Mouse (Mus musculus) olfactory bulb, adult 2 months (tissue): ENCODE measurements around the gene Habp4. TPM values are rescaled to one million over a fixed set of nuclear protein-coding genes. Genes with fewer than 3 reads are reported as not detected.

Experiments used
- H3K27ac ChIP-seq: fragments of 200-500 bp; 2 replicates; pipeline ENCODE4 v1.5.1; 2012; ENCODE audit warnings: low read depth, low read length; ENCODE audit not compliant: insufficient read depth
- H3K4me1 ChIP-seq: fragments of 200-500 bp; 2 replicates; pipeline ENCODE4 v1.6.1; 2012; ENCODE audit warnings: low read length; ENCODE audit not compliant: control insufficient read depth, insufficient read depth
- H3K4me3 ChIP-seq: fragments of 200-500 bp; 2 replicates; pipeline ENCODE4 v1.5.1; 2012; ENCODE audit warnings: mild to moderate bottlenecking, low read depth, low read length, moderate library complexity; ENCODE audit not compliant: insufficient read depth
- CTCF ChIP-seq: fragments of 200-500 bp; IDR thresholded peaks from 2 replicates; pipeline ENCODE4 v1.5.1; 2012; ENCODE audit warnings: low read depth, mild to moderate bottlenecking, low read length, moderate library complexity; ENCODE audit not compliant: insufficient read depth
- POLR2A ChIP-seq: fragments of 200-500 bp; IDR thresholded peaks from 2 replicates; pipeline ENCODE4 v1.6.1; 2012; ENCODE audit warnings: mild to moderate bottlenecking, low read depth, low read length, moderate library complexity; ENCODE audit not compliant: insufficient read depth
- WGBS: fragments of 180-500 bp; shearing (Covaris S2); methylation state at CpG from one replicate; pipeline ENCODE4 v1.1.7; 2018; 5-methylcytosine and 5-hydroxymethylcytosine counted together
- polyA plus RNA-seq: library from polyadenylated mRNA; stranded (reverse); fragments of >200 nt; gene quantifications from 2 replicates; pipeline ENCODE4 v1.2.4, GENCODE M21; 2012; ENCODE audit warnings: low replicate concordance; ENCODE audit not compliant: missing spikeins, insufficient read depth, insufficient read length

The Habp4 gene
- polyA plus RNA-seq, 1 experiment = not detected

DNA sequence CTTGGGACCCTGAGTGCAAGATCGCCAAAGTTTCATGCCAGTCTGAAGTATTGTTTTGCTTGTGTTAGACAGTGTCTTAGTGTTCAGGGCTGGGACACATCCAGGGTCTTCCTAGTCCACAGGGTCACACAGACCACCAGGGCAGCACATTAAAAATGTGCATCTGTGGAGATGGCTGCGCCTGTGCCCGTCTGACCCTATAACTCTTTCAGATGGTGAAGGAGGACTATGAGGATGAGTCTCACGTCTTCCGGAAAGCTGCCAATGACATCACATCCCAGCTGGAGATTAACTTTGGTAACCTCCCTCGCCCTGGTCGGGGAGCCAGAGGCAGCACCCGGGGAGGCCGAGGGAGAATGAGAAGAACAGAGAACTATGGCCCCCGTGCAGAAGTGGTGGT lies 22.7 kb downstream of the Habp4 start:
- H3K27ac ChIP-seq = no peak overlapping the region
- WGBS = 75% methylated on average over 10 of the region's 10 CpGs
- H3K4me3 ChIP-seq = no peak overlapping the region
- H3K4me1 ChIP-seq = no peaks in the 10 kb centered on the region
- TF ChIP-seq POLR2A (no peak), CTCF (no peak)

DNA sequence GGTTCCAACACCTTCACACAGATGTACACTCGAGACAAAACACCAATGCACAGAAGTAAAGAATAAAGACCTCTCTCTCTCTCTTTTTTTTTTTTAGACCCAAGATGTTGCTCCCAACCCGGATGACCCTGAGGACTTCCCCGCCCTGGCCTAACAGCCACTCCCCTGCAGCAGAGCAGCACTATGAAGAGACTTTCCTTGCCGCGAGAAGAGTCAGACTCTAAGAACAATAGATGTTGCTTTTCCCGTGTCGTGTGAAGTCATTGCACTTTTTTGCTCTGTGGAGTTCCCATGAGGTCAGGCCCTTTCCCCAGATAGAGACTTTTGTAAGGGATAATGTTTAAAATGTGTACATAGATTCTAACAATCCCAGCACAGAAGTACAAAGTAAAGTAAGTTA lies 23.6 kb downstream of the Habp4 start:
- WGBS = 75% methylated on average over 7 of the region's 7 CpGs
- Histone ChIP-seq H3K4me3 (no peak overlapping the region), H3K27ac (no peak overlapping the region), H3K4me1 (no peaks in the 10 kb centered on the region)
- TF ChIP-seq POLR2A = no peak
- no peak for TF ChIP-seq CTCF

DNA sequence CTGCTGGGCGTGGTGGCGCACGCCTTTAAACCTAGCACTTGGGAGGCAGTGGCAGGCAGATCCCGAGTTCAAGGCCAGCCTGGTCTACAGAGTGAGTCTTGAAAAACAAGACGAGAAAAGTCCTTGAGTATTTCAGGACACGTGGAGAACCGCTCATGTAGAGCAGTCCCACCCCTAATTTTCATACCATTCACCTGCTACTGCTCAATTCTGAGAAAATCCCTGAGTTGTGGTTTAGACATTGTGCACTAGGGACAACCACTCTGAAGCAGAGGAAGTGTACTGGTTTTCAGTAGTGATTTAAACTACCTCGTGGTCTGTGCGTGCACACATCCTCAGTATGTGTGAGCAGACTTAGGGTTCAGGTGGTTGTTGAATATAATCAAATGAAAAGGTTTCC lies 24.0 kb downstream of the Habp4 start:
- TF ChIP-seq POLR2A (no peak), CTCF (no peak)
- no peaks in the 10 kb centered on the region for H3K4me1 ChIP-seq
- 93% methylated on average over 9 of the region's 9 CpGs for WGBS
- H3K27ac ChIP-seq = no peak overlapping the region
- no peak overlapping the region for H3K4me3 ChIP-seq

DNA sequence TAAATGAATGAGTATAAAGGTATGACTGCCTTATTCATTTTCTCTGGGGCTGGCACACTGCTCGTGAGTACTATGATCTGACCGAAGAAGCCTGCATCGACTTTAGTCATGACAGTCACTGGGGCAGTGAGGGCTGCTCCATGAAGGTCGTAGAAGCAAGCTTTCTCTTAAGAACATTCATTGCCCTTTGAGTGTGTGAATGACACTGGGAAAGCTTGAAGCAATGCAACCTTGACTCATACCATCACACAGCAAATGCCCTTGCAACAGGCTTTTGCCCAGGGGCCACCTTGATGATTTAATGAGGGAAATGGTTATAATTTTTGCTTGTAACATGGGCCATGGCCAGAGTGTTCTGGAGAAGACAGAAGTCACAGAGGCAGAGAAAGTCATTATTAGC lies 24.9 kb downstream of the Habp4 start:
- no peak overlapping the region for H3K4me3 ChIP-seq
- no peaks in the 10 kb centered on the region for H3K4me1 ChIP-seq
- H3K27ac ChIP-seq = no peak overlapping the region
- TF ChIP-seq CTCF (no peak), POLR2A (no peak)
- 95% methylated on average over 4 of the region's 4 CpGs for WGBS

DNA sequence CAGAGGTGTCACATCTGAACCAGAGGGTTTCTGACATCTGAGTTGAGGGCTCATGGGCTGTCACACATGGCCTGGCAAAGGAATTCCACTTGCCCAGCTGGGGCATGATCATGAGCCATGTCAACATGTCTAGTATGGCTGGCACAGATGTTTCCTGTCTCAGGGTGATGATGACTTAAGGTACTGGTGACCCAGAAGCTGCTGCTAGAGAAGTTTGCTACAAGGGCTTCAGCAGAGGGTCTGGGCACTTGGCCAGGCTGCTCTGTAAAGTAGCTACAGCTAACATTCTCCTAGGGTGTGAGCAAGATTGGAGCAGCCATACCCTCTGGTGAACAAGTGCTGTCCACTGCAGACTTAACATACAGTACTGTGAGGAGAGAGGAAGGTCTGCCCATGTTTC lies 25.4 kb downstream of the Habp4 start:
- no peak for TF ChIP-seq CTCF
- TF ChIP-seq POLR2A = no peak
- Histone ChIP-seq H3K27ac (no peak overlapping the region), H3K4me3 (no peak overlapping the region), H3K4me1 (no peaks in the 10 kb centered on the region)

DNA sequence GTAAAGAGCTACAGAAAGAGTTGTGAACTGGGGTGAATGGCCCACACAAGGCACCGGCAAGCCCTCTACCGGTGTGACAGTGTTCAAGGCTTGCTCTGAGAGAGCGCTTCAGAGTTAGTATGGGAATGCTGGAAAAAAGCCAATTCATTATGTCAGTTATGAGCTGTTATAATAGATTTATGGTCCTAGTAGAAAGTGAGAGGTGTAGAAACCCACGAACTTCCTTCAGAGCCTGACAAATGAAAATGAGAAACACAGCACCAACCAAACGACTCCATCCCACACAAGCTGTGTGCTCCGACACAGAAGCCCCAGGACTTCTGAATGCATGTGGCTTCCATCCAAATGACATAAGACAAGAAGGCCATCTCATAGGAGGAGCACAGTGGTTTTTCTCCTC lies 36.3 kb downstream of the Habp4 start:
- Histone ChIP-seq H3K27ac (no peak overlapping the region), H3K4me3 (no peak overlapping the region), H3K4me1 (no peaks in the 10 kb centered on the region)
- TF ChIP-seq CTCF (no peak), POLR2A (no peak)
- 81% methylated on average over 6 of the region's 6 CpGs for WGBS

DNA sequence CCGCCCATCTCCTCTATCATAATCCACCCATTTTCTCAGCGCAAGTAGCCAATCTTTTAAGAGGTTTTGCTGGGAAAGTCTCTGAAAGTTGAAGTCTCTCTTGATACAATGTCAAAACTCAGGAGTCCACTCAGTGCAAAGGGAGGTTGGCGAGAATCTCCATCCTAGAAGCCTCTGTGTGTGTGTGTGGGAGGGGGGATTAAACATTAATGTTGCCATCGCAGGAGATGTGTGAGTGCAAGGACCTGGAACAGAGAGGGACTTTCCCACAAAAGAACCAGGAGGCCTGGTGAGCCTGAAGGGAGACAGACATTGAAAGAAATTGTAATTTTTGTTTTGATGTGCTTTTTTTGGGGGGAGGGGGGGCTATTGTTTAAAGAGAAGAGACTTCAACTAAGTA lies 36.7 kb downstream of the Habp4 start:
- WGBS = 95% methylated on average over 4 of the region's 4 CpGs
- no peak overlapping the region for H3K27ac ChIP-seq
- H3K4me3 ChIP-seq = no peak overlapping the region
- TF ChIP-seq POLR2A = no peak
- no peak for TF ChIP-seq CTCF
- no peaks in the 10 kb centered on the region for H3K4me1 ChIP-seq

DNA sequence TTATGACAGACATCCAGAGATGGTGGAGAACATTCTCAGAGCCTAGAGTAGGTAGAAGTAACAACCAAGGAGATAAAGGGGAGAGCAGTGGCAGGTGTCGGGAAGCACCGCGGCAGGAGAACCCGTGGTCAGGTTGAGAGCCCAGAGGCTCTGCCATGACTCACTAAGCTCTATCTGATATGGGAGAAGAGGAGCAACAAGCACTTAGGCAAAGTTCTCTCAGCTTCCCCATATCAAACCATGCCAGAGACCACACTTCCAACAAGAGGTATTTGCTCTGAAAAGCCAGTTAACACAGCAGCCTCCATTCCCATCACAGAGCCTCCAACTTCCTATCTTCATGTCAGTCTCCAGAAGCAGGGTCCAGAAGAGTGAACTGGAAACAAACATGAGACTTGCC lies 39.3 kb downstream of the Habp4 start:
- Histone ChIP-seq H3K27ac (no peak overlapping the region), H3K4me3 (no peak overlapping the region), H3K4me1 (no peaks in the 10 kb centered on the region)
- TF ChIP-seq CTCF = no peak
- no peak for TF ChIP-seq POLR2A
- WGBS = 95% methylated on average over 4 of the region's 4 CpGs

DNA sequence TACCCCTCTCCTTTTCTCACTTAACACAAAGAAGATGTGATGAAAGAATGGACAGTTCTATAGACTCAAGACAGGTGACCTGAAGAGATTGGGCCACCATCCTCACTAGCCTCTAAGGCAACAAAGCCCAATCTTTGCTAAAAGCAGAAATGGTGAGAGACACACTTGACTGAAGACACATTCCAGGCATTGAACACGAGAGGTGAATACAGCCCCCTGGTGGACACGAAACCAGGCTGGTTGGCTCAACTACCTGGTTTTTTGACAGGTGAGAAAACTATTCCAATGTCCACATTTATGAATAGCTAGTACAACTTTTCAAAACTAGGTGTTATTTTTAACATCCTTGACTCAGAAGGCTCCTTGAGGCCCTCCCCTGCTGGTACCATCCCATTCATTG lies 43.1 kb downstream of the Habp4 start:
- TF ChIP-seq CTCF (no peak), POLR2A (no peak)
- 78% methylated on average over 2 of the region's 2 CpGs for WGBS
- H3K4me3 ChIP-seq = no peak overlapping the region

DNA sequence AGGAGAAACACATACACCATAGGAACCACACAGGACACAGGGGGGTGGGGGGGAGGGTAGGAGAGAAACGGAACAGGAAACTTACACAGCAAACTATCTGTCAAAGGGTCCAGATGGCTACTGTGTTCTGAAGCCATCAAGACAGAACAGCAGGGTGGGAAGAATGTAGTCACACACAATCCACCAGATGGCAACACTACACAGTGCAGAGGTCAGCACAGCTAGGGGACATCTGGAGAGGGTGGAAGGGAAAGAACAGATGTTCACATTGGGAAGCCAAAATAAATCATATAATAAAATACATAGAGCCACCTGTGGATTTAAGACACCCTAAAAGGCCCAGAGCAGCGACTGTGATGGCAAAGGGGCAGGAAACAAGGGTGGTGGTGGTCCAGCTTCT lies 43.6 kb downstream of the Habp4 start:
- WGBS = 75% methylated on average over 2 of the region's 2 CpGs
- no peak overlapping the region for H3K27ac ChIP-seq
- no peak overlapping the region for H3K4me3 ChIP-seq
- H3K4me1 ChIP-seq = no peaks in the 10 kb centered on the region
- no peak for TF ChIP-seq CTCF
- TF ChIP-seq POLR2A = no peak

More for the DNA sequence above, 43.1 kb downstream of the Habp4 start:
- Histone ChIP-seq H3K27ac (no peak overlapping the region), H3K4me1 (no peaks in the 10 kb centered on the region)
